Mouse (Mus musculus) testis, adult 2 months (tissue): ENCODE results near the gene Bahcc1. TPM values are rescaled to one million over a fixed set of nuclear protein-coding genes. Genes with fewer than 3 reads are reported as not detected.

ENCODE experiments used
- H3K27ac ChIP-seq: fragments of 200-500 bp; 2 replicates; pipeline ENCODE4 v1.5.1; 2012; ENCODE audit warnings: low read depth, low read length; ENCODE audit not compliant: control insufficient read depth, insufficient read depth
- H3K27me3 ChIP-seq: fragments of 200-500 bp; 2 replicates; pipeline ENCODE4 v1.6.1; 2012; ENCODE audit warnings: mild to moderate bottlenecking, low read length, moderate library complexity; ENCODE audit not compliant: control insufficient read depth, insufficient read depth
- H3K36me3 ChIP-seq: fragments of 200-500 bp; 2 replicates; pipeline ENCODE4 v1.6.1; 2012; ENCODE audit warnings: mild to moderate bottlenecking, low read length; ENCODE audit not compliant: control insufficient read depth, insufficient read depth
- H3K4me1 ChIP-seq: fragments of 200-500 bp; 2 replicates; pipeline ENCODE4 v1.6.1; 2012; ENCODE audit warnings: low read length; ENCODE audit not compliant: control insufficient read depth, insufficient read depth
- H3K4me3 ChIP-seq: fragments of 200-500 bp; 2 replicates; pipeline ENCODE4 v1.5.1; 2012; ENCODE audit warnings: low read depth, mild to moderate bottlenecking, low read length, moderate library complexity, mixed read lengths; ENCODE audit not compliant: control insufficient read depth
- CTCF ChIP-seq: fragments of 200-500 bp; IDR thresholded peaks from 2 replicates; pipeline ENCODE4 v1.5.1; 2012; ENCODE audit warnings: low read depth, mild to moderate bottlenecking, inconsistent platforms, low read length, moderate library complexity; ENCODE audit not compliant: control insufficient read depth, insufficient read depth, insufficient replicate concordance
- POLR2A ChIP-seq: fragments of 200-500 bp; IDR thresholded peaks from 2 replicates; pipeline ENCODE4 v1.6.1; 2012; ENCODE audit warnings: low read depth, mild to moderate bottlenecking, inconsistent platforms, low read length, moderate library complexity; ENCODE audit not compliant: control insufficient read depth
- polyA plus RNA-seq: library from polyadenylated mRNA; depleted of rRNA; stranded (reverse); fragments of >200 nt; gene quantifications from 2 replicates; pipeline ENCODE4 v1.2.3, GENCODE M21; 2012

Gene Bahcc1
- polyA plus RNA-seq, 1 experiment = 2.9 TPM

DNA sequence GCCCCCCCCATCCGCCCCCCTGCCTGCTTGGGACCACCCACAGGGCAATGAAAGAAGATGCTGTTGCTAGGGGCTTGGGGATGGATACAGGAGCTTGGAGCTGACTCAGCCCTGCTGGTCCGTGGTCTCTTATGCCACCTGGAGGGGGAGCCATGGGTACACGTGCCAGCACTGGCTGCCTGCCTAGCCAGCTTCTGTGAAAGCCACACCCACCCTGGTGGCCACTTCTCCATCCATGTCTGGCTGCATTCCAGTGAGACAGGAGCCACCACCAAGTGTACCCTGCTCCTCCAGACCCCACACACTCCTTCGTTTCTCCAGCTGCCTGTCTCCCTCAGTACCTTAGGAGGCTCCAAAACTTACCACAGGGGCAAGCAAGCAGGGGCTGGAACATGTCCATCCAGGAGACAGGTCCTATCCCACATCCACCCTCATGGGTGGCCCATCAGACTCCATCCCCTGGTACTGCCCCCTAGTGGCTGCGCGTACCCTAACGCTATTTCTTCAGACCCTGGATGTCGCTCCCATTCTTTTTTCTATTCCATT, 29.7 kb downstream of the Bahcc1 start:
- Histone ChIP-seq H3K27ac (no peak overlapping the region), H3K27me3 (no peaks in the 10 kb centered on the region; the same call in 1 of the 2 replicates), H3K4me3 (no peak overlapping the region), H3K36me3 (no peaks in the 10 kb centered on the region), H3K4me1 (no peaks in the 10 kb centered on the region; the same call in 1 of the 2 replicates)
- peak; percentile 69; the same call in 1 of the 2 replicates for TF ChIP-seq CTCF
- no peak for TF ChIP-seq POLR2A

GRCm38 (mm10) chr11:120263176-120263575, 30.4 kb downstream of the Bahcc1 start:
- H3K27ac ChIP-seq = no peak overlapping the region
- H3K4me3 ChIP-seq = no peak overlapping the region
- H3K4me1 ChIP-seq = no peaks in the 10 kb centered on the region; the same call in 1 of the 2 replicates
- no peaks in the 10 kb centered on the region; the same call in 1 of the 2 replicates for H3K27me3 ChIP-seq
- H3K36me3 ChIP-seq = no peaks in the 10 kb centered on the region
- TF ChIP-seq POLR2A (no peak), CTCF (no peak)

DNA sequence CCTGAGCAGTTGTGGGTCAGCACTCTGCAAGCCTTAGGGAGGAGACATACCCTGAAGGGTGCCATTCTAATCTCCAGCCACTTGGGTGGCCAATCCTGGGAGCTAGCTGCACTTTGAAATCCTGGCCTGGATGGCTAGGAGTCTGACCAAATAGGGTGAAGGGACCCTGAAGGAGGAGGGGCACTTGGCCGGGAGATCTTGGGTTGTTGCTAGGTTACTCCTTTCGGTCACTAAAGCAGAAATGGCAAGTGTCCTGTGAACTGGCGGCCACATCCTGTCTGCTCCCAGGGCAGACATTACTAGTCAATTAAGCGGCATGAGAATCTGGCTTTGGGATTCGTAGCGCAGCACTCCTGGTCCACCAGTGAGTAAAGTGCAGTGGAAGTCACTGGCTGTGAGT, 31.3 kb downstream of the Bahcc1 start:
- Histone ChIP-seq H3K27ac (no peak overlapping the region), H3K4me3 (no peak overlapping the region), H3K36me3 (no peaks in the 10 kb centered on the region), H3K4me1 (no peaks in the 10 kb centered on the region; the same call in 1 of the 2 replicates), H3K27me3 (no peaks in the 10 kb centered on the region; the same call in 1 of the 2 replicates)
- no peak for TF ChIP-seq CTCF
- no peak for TF ChIP-seq POLR2A

DNA sequence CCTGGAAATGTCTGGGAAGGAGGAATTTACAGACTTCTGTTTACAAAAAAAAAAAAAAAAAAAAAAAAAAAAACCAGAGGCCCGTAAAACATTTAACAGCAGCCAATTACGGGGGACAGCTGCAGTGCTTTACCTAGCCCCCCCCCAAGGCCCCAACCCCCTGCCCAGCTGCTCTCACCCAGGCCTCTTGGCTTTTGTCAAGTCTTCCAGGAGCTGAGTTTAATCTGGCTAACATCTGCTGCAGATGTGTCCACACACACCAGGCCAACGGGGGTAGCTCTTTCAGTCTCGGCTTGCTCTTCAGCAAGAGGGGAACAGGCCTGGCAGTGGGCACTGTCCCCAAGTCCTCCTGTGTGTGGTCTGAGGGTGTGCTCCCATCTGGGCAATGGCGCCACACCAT, 32.7 kb downstream of the Bahcc1 start:
- H3K27me3 ChIP-seq = no peaks in the 10 kb centered on the region; the same call in 1 of the 2 replicates
- no peak overlapping the region for H3K27ac ChIP-seq
- no peaks in the 10 kb centered on the region; the same call in 1 of the 2 replicates for H3K4me1 ChIP-seq
- TF ChIP-seq POLR2A (no peak), CTCF (no peak)
- H3K36me3 ChIP-seq = no peaks in the 10 kb centered on the region
- H3K4me3 ChIP-seq = no peak overlapping the region

GRCm38 (mm10) chr11:120266259-120266758, 33.6 kb downstream of the Bahcc1 start:
- Histone ChIP-seq H3K27me3 (no peaks in the 10 kb centered on the region; the same call in 1 of the 2 replicates), H3K4me1 (no peaks in the 10 kb centered on the region; the same call in 1 of the 2 replicates), H3K4me3 (no peak overlapping the region), H3K27ac (no peak overlapping the region), H3K36me3 (no peaks in the 10 kb centered on the region)
- TF ChIP-seq CTCF (no peak), POLR2A (no peak)

- H3K27ac ChIP-seq = no peak overlapping the region
- no peaks in the 10 kb centered on the region for H3K4me1 ChIP-seq
- no peak for TF ChIP-seq CTCF
- no peak for TF ChIP-seq POLR2A
- H3K27me3 ChIP-seq = no peaks in the 10 kb centered on the region
- H3K4me3 ChIP-seq = no peak overlapping the region
- no peaks in the 10 kb centered on the region for H3K36me3 ChIP-seq
These were observed 34.5 kb downstream of the Bahcc1 start for GRCm38 (mm10) chr11:120267274-120267673.

DNA sequence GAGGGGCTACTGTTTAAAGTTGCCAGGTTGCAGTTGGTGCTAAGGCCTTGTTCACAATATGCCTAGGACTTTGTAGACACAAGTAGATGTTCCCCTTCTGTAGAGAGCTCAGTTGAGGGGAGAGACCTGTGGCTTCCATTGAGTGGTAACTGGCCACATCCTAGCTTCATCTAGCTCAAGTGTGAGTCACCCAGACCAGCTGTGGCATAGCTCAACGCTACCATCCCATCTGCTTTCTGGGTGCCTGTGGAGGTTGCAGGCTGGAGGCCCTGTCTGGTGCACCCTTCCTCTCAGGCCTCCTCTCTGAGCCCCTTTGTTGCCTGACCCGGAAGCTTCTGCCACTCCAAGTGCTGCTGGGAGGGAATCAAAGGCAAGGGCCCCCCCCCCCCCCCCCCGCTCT, 34.9 kb downstream of the Bahcc1 start:
- Histone ChIP-seq H3K27ac (no peak overlapping the region), H3K36me3 (no peaks in the 10 kb centered on the region), H3K27me3 (no peaks in the 10 kb centered on the region), H3K4me1 (no peaks in the 10 kb centered on the region), H3K4me3 (no peak overlapping the region)
- no peak for TF ChIP-seq POLR2A
- no peak for TF ChIP-seq CTCF
